Mouse (Mus musculus) testis, adult 2 months (tissue): Measurements from ENCODE around the gene Ifi209.
"Not testable (repeated sequence)": the region's sequence is repeated elsewhere in the genome, so short reads cannot be mapped to it uniquely, and the experiment has no call there.

Source experiments
- CTCF ChIP-seq: fragments of 200-500 bp; IDR thresholded peaks from 2 replicates; pipeline ENCODE4 v1.5.1; 2012; ENCODE audit warnings: low read depth, mild to moderate bottlenecking, inconsistent platforms, low read length, moderate library complexity; ENCODE audit not compliant: control insufficient read depth, insufficient read depth, insufficient replicate concordance
- POLR2A ChIP-seq: fragments of 200-500 bp; IDR thresholded peaks from 2 replicates; pipeline ENCODE4 v1.6.1; 2012; ENCODE audit warnings: low read depth, mild to moderate bottlenecking, inconsistent platforms, low read length, moderate library complexity; ENCODE audit not compliant: control insufficient read depth

DNA sequence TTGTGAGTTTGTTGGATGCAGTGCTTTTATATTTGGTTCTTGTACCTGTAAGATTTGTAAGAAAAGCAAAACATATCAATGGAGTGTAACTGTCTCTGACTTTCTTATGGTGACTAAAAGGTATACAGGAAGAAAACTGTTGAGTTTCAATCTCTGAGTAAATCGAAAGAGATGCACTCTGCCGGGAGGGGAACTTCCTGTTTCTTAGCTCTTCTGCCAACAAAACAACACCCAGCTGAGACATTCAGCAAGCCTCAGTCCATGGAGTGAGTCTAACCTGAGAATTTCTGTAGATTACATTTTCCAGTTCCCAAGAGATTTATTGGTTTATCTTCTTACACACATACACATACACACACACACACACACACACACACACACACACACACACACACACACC, at the start of gene Ifi209:
- TF ChIP-seq CTCF, POLR2A: not testable (repeated sequence)
